Mouse (Mus musculus) heart, postnatal 0 days (tissue): ENCODE data around the gene Tmc1. TPM values are rescaled to one million over a fixed set of nuclear protein-coding genes. Genes with fewer than 3 reads are reported as not detected.

Source experiments
- ATAC-seq: fragments of 200-750 bp; cut with Nextera tagmentation; 2 replicates; pipeline ENCODE4 v1.8.0; 2017; ENCODE audit warnings: low read depth, moderate number of reproducible peaks, moderate library complexity; ENCODE audit not compliant: insufficient read depth
- DNase-seq: peaks from one replicate; pipeline ENCODE4 v3.0.0-alpha.2; 2016; ENCODE audit warnings: low spot score
- H3K27ac ChIP-seq: fragments of 300-500 bp; sonication (generic); 2 replicates; pipeline ENCODE4 v1.5.1; 2014; ENCODE audit warnings: low read depth, mild to moderate bottlenecking
- H3K27me3 ChIP-seq: fragments of 300-500 bp; sonication (generic); 2 replicates; pipeline ENCODE4 v1.6.1; 2014; ENCODE audit warnings: low read length, mixed read lengths; ENCODE audit not compliant: control insufficient read depth, insufficient read depth
- H3K36me3 ChIP-seq: fragments of 300-500 bp; sonication (generic); replicated peaks from 2 replicates; pipeline ENCODE4 v1.6.1; 2014; ENCODE audit warnings: low read length, mixed read lengths; ENCODE audit not compliant: control insufficient read depth, insufficient read depth
- H3K4me1 ChIP-seq: fragments of 300-500 bp; sonication (generic); 2 replicates; pipeline ENCODE4 v1.6.1; 2014; ENCODE audit warnings: antibody characterized with exemption; ENCODE audit not compliant: control insufficient read depth, insufficient read depth
- H3K4me2 ChIP-seq: fragments of 300-500 bp; sonication (generic); 2 replicates; pipeline ENCODE4 v1.6.1; 2014; ENCODE audit warnings: low read depth, mild to moderate bottlenecking, low read length, moderate library complexity
- H3K4me3 ChIP-seq: fragments of 300-500 bp; sonication (generic); 2 replicates; pipeline ENCODE4 v1.5.1; 2014; ENCODE audit warnings: low read depth, low read length
- H3K9ac ChIP-seq: fragments of 300-500 bp; sonication (generic); replicated peaks from 2 replicates; pipeline ENCODE4 v1.6.1; 2014; ENCODE audit warnings: low read depth, low read length, mixed read lengths
- H3K9me3 ChIP-seq: fragments of 300-500 bp; sonication (generic); replicated peaks from 2 replicates; pipeline ENCODE4 v1.6.1; 2016; ENCODE audit warnings: low read length; ENCODE audit not compliant: control insufficient read depth
- CTCF ChIP-seq: IDR thresholded peaks from 2 replicates; pipeline ENCODE4 v1.5.1; 2016; ENCODE audit warnings: antibody characterized with exemption, control low read depth, low read depth
- EP300 ChIP-seq: IDR thresholded peaks from 2 replicates; pipeline ENCODE4 v1.6.1; 2016; ENCODE audit warnings: antibody characterized with exemption, low read depth
- WGBS: fragments of 180-500 bp; shearing (Covaris S2); extraction: QIAGEN DNeasy Blood & Tissue Kit; methylation state at CpG from one replicate; pipeline ENCODE4 v1.1.7; 2014; 5-methylcytosine and 5-hydroxymethylcytosine counted together
- polyA plus RNA-seq: library from polyadenylated mRNA; unstranded; fragments of >200 nt; fragmentation: Nextera tagmentation; extraction: Ambion mirVana; gene quantifications from 2 replicates; pipeline ENCODE4 v1.2.1, GENCODE M21; 2015
- total RNA-seq: library from RNA; depleted of rRNA; stranded (reverse); fragments of >200 nt; gene quantifications from 2 replicates; pipeline ENCODE4 v1.2.3, GENCODE M21; 2014; ENCODE audit warnings: low replicate concordance

Gene Tmc1
- total and polyA plus RNA-seq, 2 experiments from 2014 or later: not detected

GRCm38 (mm10) chr19:20848906-20849305, 105.1 kb downstream of the Tmc1 start:
- DNase-seq (peak; percentile 9), ATAC-seq (no peak)
- no peak overlapping the region for H3K27ac ChIP-seq
- no peak overlapping the region for H3K4me2 ChIP-seq
- TF ChIP-seq EP300 (no peak), CTCF (no peak)
- no peaks in the 10 kb centered on the region for H3K4me1 ChIP-seq
- no peaks in the 10 kb centered on the region for H3K27me3 ChIP-seq
- 50% methylated on average over 5 of the region's 5 CpGs for WGBS
- H3K9ac ChIP-seq: no peak overlapping the region
- H3K36me3 ChIP-seq: no peaks in the 10 kb centered on the region
- no peak overlapping the region for H3K4me3 ChIP-seq
- H3K9me3 ChIP-seq: no peaks in the 10 kb centered on the region

DNA sequence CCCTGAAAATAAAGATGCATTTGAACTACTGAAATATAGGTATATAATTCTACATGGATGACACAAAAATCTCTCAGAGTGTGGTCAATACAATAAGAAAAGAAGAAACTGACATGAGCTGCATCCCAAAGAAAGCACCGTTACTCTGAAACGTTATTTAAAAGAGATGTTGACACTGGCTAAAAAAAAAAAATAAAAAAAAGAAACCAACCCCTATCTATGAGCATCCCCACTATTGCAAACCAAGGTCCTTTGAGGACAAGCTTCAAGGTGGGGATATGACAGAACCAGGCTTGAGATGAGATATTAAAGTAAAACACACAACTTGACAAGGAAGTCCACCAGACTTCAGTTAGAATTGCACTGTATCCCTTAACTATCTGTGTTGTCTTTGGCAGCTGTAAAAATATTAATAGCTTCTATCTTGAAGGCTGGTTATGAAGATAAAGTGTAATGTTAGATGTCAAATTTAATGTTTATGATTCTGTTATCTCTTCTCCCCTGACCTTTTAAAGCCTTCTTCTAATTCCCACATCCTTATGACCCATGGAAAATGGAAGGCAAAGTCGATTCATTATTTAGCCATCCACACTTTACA, 106.4 kb downstream of the Tmc1 start:
- H3K27me3 ChIP-seq: no peaks in the 10 kb centered on the region
- no peak overlapping the region for H3K4me2 ChIP-seq
- WGBS: 52% methylated on average over 3 of the region's 3 CpGs

GRCm38 (mm10) chr19:20837422-20837821, 116.6 kb downstream of the Tmc1 start:
- WGBS: 78% methylated on average over 2 of the region's 2 CpGs
- no peak overlapping the region for H3K4me3 ChIP-seq
- H3K9me3 ChIP-seq: no peaks in the 10 kb centered on the region
- TF ChIP-seq EP300: no peak
- no peak for TF ChIP-seq CTCF
- ATAC-seq: no peak
- no peak overlapping the region for H3K4me2 ChIP-seq
- no peak overlapping the region for H3K27ac ChIP-seq
- no peak for DNase-seq
- no peaks in the 10 kb centered on the region; the same call in 1 of the 2 replicates for H3K4me1 ChIP-seq
- H3K9ac ChIP-seq: no peak overlapping the region
- H3K36me3 ChIP-seq: no peaks in the 10 kb centered on the region
- H3K27me3 ChIP-seq: no peaks in the 10 kb centered on the region

More for the DNA sequence above, 106.4 kb downstream of the Tmc1 start:
- no peak for DNase-seq
- H3K9me3 ChIP-seq: no peaks in the 10 kb centered on the region
- TF ChIP-seq CTCF: no peak
- TF ChIP-seq EP300: no peak
- H3K9ac ChIP-seq: no peak overlapping the region
- no peaks in the 10 kb centered on the region for H3K4me1 ChIP-seq
- no peaks in the 10 kb centered on the region for H3K36me3 ChIP-seq
- no peak for ATAC-seq
- H3K4me3 ChIP-seq: no peak overlapping the region
- H3K27ac ChIP-seq: no peak overlapping the region

DNA sequence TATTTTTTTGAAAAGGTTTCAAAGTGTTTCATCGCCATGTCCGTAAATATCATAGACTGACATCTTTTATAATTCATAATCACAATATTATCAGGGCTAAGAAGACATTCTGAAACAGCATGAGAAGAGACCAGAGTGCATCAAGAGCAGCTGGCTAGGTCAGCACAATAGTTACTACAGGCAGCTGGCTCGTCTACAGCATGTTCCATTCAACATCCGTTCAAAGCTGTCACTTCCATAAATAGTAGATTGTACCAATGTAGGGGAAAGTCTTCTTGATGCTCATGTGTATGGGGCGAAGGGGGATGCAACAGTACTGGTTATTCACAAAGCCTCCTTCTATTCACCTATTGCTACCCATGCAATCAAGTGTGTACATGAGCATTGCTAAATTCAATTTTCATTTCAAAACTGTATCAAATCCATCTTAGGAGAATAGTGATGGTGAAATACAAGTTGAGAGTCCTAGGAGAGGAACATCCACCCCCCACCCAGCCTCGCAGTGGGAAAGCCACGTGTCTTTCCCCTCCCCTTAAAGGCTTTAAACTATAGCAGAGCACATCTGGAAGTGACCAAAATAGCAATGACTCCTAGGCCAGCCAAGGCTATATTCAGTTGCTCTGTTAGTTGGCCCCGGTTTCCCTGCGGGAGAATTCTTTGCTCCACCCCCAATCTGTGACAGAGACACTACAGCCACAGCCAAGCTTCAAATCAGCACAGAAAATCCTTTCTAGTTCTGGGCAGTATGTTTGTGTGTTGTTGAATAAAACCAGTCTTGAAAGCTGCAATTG, 117.8 kb downstream of the Tmc1 start:
- peak; percentile 68 for ATAC-seq
- Histone ChIP-seq H3K9ac (no peak overlapping the region), H3K4me1 (no peaks in the 10 kb centered on the region; the same call in 1 of the 2 replicates), H3K36me3 (no peaks in the 10 kb centered on the region), H3K4me2 (no peak overlapping the region), H3K27me3 (no peaks in the 10 kb centered on the region), H3K9me3 (no peaks in the 10 kb centered on the region), H3K27ac (no peak overlapping the region), H3K4me3 (no peak overlapping the region)
- 40% methylated on average over 9 of the region's 9 CpGs for WGBS
- TF ChIP-seq EP300 (no peak), CTCF (no peak)
- DNase-seq: peak; percentile 41

DNA sequence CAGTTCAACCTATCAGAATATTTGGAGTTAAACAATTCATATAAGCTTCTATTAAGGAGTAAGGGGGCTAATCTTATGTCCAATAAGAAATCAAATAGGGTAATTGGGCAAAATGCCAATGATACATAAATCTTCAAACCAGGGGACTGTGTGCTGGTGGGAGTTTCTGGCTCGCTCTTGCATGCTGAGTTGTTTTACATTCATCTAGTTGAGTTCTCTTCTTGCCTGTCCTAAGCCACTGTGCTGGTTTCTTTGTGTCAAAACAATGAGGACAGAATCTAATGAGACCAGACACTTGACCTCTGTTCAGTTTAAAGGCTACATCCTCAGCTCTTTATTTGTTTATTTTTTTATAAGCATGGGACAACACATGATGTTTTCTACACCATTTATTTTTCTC, 119.1 kb downstream of the Tmc1 start:
- DNase-seq (no peak), ATAC-seq (no peak)
- H3K27me3 ChIP-seq: no peaks in the 10 kb centered on the region
- H3K36me3 ChIP-seq: no peaks in the 10 kb centered on the region
- no peak overlapping the region for H3K9ac ChIP-seq
- H3K4me1 ChIP-seq: no peaks in the 10 kb centered on the region; the same call in 1 of the 2 replicates
- no peak overlapping the region for H3K4me3 ChIP-seq
- no peak overlapping the region for H3K4me2 ChIP-seq
- WGBS: 84% methylated on average over 1 of the region's 1 CpGs
- no peak overlapping the region for H3K27ac ChIP-seq
- TF ChIP-seq CTCF (no peak), EP300 (no peak)
- no peaks in the 10 kb centered on the region for H3K9me3 ChIP-seq

DNA sequence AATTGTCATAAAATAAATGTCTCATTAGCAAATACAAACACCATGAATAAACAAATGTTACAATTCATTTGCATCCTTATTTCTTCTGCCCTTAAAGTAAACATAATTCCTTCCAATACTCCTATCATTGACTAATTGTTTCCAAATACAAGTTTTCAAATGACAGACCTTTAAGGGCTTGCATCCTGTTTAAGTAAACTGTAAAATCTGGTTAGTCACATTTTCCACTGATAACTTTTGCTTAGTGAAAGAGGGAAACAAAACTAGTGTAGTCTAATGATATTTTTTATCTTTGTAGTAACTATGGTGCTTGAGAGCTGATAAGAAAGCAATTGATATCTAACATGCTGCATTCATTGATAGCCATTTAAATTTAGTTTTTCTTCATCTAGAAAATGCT, 154.5 kb downstream of the Tmc1 start:
- no peaks in the 10 kb centered on the region for H3K36me3 ChIP-seq
- H3K27ac ChIP-seq: no peak overlapping the region
- no peaks in the 10 kb centered on the region for H3K27me3 ChIP-seq
- H3K4me3 ChIP-seq: no peak overlapping the region
- DNase-seq (no peak), ATAC-seq (no peak)
- no peak overlapping the region for H3K9ac ChIP-seq
- no peak overlapping the region for H3K4me2 ChIP-seq
- no peaks in the 10 kb centered on the region for H3K4me1 ChIP-seq
- TF ChIP-seq EP300 (no peak), CTCF (no peak)
- H3K9me3 ChIP-seq: no peaks in the 10 kb centered on the region
